Mouse (Mus musculus): Measurements from ENCODE around the gene Dennd2a.

DNA sequence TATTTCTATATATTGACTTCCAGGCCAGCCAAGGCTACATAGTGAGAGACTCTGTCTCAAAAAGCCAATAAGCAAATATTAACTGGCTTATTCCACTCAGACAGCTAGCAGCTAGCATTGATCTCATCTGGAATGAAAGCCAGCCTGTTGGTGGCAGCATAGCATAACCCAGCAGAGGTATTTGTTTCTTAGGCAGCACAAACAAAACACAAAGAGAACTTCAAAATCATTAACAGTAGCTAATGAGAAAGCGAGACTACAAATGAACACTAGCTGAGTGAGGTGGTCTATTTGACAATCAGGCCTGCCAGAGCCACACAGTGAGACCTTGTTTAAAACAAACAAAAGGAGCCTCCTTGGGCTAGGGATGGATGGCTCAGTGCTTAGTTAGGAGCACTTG lies 143.6 kb downstream of the Dennd2a start:
- peak; percentile 30; the same call in 1 of the 2 replicates for TF ChIP-seq CTCF (IDR thresholded peaks at IDR 0.05; ENCODE audit: borderline replicate concordance, extremely low read depth, insufficient read depth, insufficient read length)
- no peak for TF ChIP-seq POLR2A (IDR thresholded peaks at IDR 0.05; ENCODE audit: borderline replicate concordance, extremely low read depth, insufficient read depth, insufficient read length, poor library complexity, severe bottlenecking)

Data from brain, embryonic 14.5 days (tissue).